Mouse (Mus musculus) E14TG2a.4 (cell line): ENCODE results near the gene Gab2.

Source experiments
- CTCF ChIP-seq: conservative IDR thresholded peaks from 2 replicates; pipeline ENCODE4 v1.5.1; 2014; ENCODE audit warnings: low read length
- POU5F1 ChIP-seq: IDR thresholded peaks from 2 replicates; pipeline ENCODE4 v1.6.1; 2014; ENCODE audit warnings: low read length, borderline replicate concordance

GRCm38 (mm10) chr7:97302261-97302660 lies 220.9 kb downstream of the Gab2 start:
- no peak for TF ChIP-seq CTCF
- TF ChIP-seq POU5F1 = no peak
